Mouse (Mus musculus) bone marrow macrophage, adult 2 months (primary cell): ENCODE measurements around the gene Uts2b. TPM values are rescaled to one million over a fixed set of nuclear protein-coding genes. Genes with fewer than 3 reads are reported as not detected.

Experiments
- H3K27ac ChIP-seq: 2 replicates; pipeline ENCODE4 v1.5.1; 2012; ENCODE audit warnings: low read depth, low read length; ENCODE audit not compliant: insufficient read depth
- H3K4me1 ChIP-seq: 2 replicates; pipeline ENCODE4 v1.6.1; 2012; ENCODE audit warnings: low read length; ENCODE audit not compliant: control insufficient read depth, insufficient read depth
- H3K4me3 ChIP-seq: 2 replicates; pipeline ENCODE4 v1.5.1; 2012; ENCODE audit warnings: mild to moderate bottlenecking, low read length, moderate library complexity; ENCODE audit not compliant: insufficient read depth
- CTCF ChIP-seq: IDR thresholded peaks from 2 replicates; pipeline ENCODE4 v1.5.1; 2012; ENCODE audit warnings: low read depth, mild to moderate bottlenecking, low read length, moderate library complexity
- POLR2A ChIP-seq: IDR thresholded peaks from 2 replicates; pipeline ENCODE4 v1.6.1; 2012; ENCODE audit warnings: mild to moderate bottlenecking, low read depth, low read length, borderline replicate concordance
- polyA plus RNA-seq: library from polyadenylated mRNA; stranded (reverse); fragments of >200 nt; gene quantifications from 2 replicates; pipeline ENCODE4 v1.2.4, GENCODE M21; 2012; ENCODE audit not compliant: missing spikeins, insufficient read depth, insufficient read length

Gene Uts2b
- polyA plus RNA-seq, 1 experiment: not detected

- H3K27ac ChIP-seq: no peak overlapping the region
- H3K4me1 ChIP-seq: peaks cover 25% of the 10 kb centered on the region
- H3K4me3 ChIP-seq: no peak overlapping the region
- TF ChIP-seq CTCF (no peak), POLR2A (no peak)
Measured at GRCm38 (mm10) chr16:27376556-27376955, 6.5 kb upstream of the Uts2b start.

- H3K4me1 ChIP-seq: peaks cover 25% of the 10 kb centered on the region
- peak overlapping the region; percentile 91 for H3K27ac ChIP-seq
- H3K4me3 ChIP-seq: no peak overlapping the region
- TF ChIP-seq POLR2A (no peak), CTCF (no peak)
Measured at GRCm38 (mm10) chr16:27375318-27375717, 5.3 kb upstream of the Uts2b start.

- no peak overlapping the region for H3K4me3 ChIP-seq
- peaks cover 25% of the 10 kb centered on the region for H3K4me1 ChIP-seq
- no peak for TF ChIP-seq CTCF
- TF ChIP-seq POLR2A: no peak
- H3K27ac ChIP-seq: peak overlapping the region; percentile 91; the same call in 1 of the 2 replicates
Measured at GRCm38 (mm10) chr16:27374139-27374538, 4.1 kb upstream of the Uts2b start.

GRCm38 (mm10) chr16:27370700-27371099 is 661 bp upstream of the Uts2b start:
- no peak overlapping the region for H3K27ac ChIP-seq
- TF ChIP-seq POLR2A: no peak
- no peak for TF ChIP-seq CTCF
- H3K4me3 ChIP-seq: no peak overlapping the region
- peaks cover 16% of the 10 kb centered on the region for H3K4me1 ChIP-seq

GRCm38 (mm10) chr16:27360059-27360458 is 10.0 kb downstream of the Uts2b start:
- Histone ChIP-seq H3K27ac (no peak overlapping the region), H3K4me1 (no peaks in the 10 kb centered on the region), H3K4me3 (no peak overlapping the region)
- no peak for TF ChIP-seq CTCF
- TF ChIP-seq POLR2A: no peak

- 0 out of 2 replicates have a peak overlapping the region, but pooled peaks have one; percentile 3 for H3K27ac ChIP-seq
- peaks cover 4% of the 10 kb centered on the region; the same call in 1 of the 2 replicates for H3K4me1 ChIP-seq
- TF ChIP-seq CTCF: no peak
- no peak for TF ChIP-seq POLR2A
- no peak overlapping the region for H3K4me3 ChIP-seq
Measured at GRCm38 (mm10) chr16:27354464-27354863, 15.6 kb downstream of the Uts2b start.

GRCm38 (mm10) chr16:27349878-27350532 is 20.0 kb downstream of the Uts2b start:
- TF ChIP-seq CTCF (no peak), POLR2A (no peak)
- no peak overlapping the region for H3K4me3 ChIP-seq
- peaks cover 7% of the 10 kb centered on the region for H3K4me1 ChIP-seq
- no peak overlapping the region for H3K27ac ChIP-seq

- TF ChIP-seq CTCF: no peak
- TF ChIP-seq POLR2A: no peak
- Histone ChIP-seq H3K27ac (no peak overlapping the region), H3K4me1 (peaks cover 5% of the 10 kb centered on the region), H3K4me3 (no peak overlapping the region)
Measured at GRCm38 (mm10) chr16:27349235-27349634, 20.8 kb downstream of the Uts2b start.

GRCm38 (mm10) chr16:27348359-27348758 is 21.7 kb downstream of the Uts2b start:
- peaks cover 3% of the 10 kb centered on the region; the same call in 1 of the 2 replicates for H3K4me1 ChIP-seq
- no peak overlapping the region for H3K4me3 ChIP-seq
- TF ChIP-seq POLR2A (no peak), CTCF (no peak)
- H3K27ac ChIP-seq: no peak overlapping the region

- TF ChIP-seq POLR2A (no peak), CTCF (no peak)
- H3K4me1 ChIP-seq: peaks cover 3% of the 10 kb centered on the region; the same call in 1 of the 2 replicates
- H3K4me3 ChIP-seq: no peak overlapping the region
- no peak overlapping the region for H3K27ac ChIP-seq
Measured at GRCm38 (mm10) chr16:27347521-27347920, 22.5 kb downstream of the Uts2b start.

- Histone ChIP-seq H3K27ac (no peak overlapping the region), H3K4me1 (peaks cover 2% of the 10 kb centered on the region; the same call in 1 of the 2 replicates), H3K4me3 (no peak overlapping the region)
- TF ChIP-seq POLR2A (no peak), CTCF (no peak)
Measured at GRCm38 (mm10) chr16:27326463-27326862, 43.6 kb downstream of the Uts2b start.
